ENCODE assay signal across 10 mouse cellular contexts in the genomic region with DNA sequence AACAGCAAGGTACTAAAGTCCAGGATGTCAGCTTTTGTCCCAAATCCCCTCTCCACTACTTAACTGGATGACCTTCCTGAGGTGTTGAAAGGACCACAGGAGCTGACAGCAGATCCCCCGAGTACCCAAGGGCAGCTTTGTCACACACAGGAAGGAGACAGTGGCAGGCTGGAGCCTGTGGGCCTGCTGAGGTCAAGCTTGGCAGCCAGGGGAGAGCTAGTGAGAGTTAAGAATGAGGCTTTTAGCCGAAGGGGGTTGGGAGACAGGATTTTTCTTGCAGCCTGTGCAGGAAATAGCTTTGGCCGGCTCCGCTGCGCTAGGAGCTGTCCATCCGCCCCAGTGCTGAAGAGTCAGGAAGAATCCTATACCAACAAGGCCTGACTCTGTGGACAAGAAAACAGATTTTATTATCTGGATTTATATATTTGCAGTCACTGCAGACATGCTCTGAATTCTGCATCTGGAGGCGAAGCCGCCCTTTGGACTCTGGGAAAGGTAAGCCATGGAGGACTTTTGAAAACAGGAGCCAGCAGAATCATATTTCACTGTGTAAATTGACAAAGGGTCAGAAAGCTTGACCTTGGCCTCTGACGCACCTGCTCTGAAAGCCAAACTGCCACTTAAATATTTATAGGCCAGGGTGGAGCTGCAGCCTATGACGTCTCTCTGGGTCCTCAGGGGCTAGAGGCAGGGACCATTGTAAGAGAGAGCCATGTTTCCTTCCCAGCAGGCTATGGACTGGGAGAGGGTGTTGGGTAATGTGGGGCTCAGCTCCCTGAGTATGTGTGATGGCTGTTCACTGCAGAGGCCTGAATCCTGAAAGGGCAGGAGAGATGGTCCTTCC. TPM values are rescaled to one million over a fixed set of nuclear protein-coding genes. Genes with fewer than 3 reads are reported as not detected.
A peak's percentile ranks its signal among the peaks of the same experiment; 100 is the strongest.
DNase-seq lines count a peak whose midpoint lies in the region; ATAC-seq and TF ChIP-seq lines count a peak whose summit lies in the region.
"Had no signal": no experiment of that assay in that cellular context is flagged by ENCODE, and none has a peak within 500 bp of the region (broad histone marks: within the 10 kb centered on the region; RNA-seq: fewer than 3 reads in every experiment).

No protein-coding gene starts in this region.

- no peak overlapping the region for H3K9ac ChIP-seq in forebrain, embryonic 11.5 days (ENCODE audit: low read length)
- no peak overlapping the region for H3K9ac ChIP-seq in forebrain, embryonic 12.5 days
- H3K9ac ChIP-seq in ES-E14 (ENCODE audit: insufficient read depth, low read depth, low read length, poor library complexity, severe bottlenecking), result no peak overlapping the region
- H3K9ac ChIP-seq in kidney, embryonic 14.5 days (ENCODE audit: low read depth, low read length), result no peak overlapping the region

- in situ Hi-C loops in ES-E14 (cut with MboI; ENCODE audit: low sequenced_read_pairs in 2 of 2, unreplicated experiment in 2 of 2), result no loop called here

- H3K27me3 ChIP-seq in forebrain, embryonic 11.5 days (ENCODE audit: control insufficient read depth, insufficient read depth, low read length), result no peaks in the 10 kb centered on the region
- 0 out of 2 replicates have a peak, but pooled peaks cover 3% of the 10 kb centered on the region for H3K27me3 ChIP-seq in forebrain, embryonic 12.5 days
- no peaks in the 10 kb centered on the region for H3K27me3 ChIP-seq in kidney, embryonic 14.5 days (ENCODE audit: control insufficient read depth, insufficient read depth, low read length)

- no peak overlapping the region for H3K4me2 ChIP-seq in forebrain, embryonic 11.5 days (ENCODE audit: low read depth, low read length, severe bottlenecking)
- no peak overlapping the region for H3K4me2 ChIP-seq in forebrain, embryonic 12.5 days
- no peak overlapping the region for H3K4me2 ChIP-seq in kidney, embryonic 14.5 days (replicated peaks; ENCODE audit: low read depth, low read length)

- DNase-seq in forebrain, embryonic 11.5 days (ENCODE audit: low spot score), result peak; percentile 85
- peak; percentile 64 for DNase-seq in ES-E14 (ENCODE audit: low read depth, low spot score)
- peak; percentile 77 for DNase-seq in embryo, embryonic 11.5 days (ENCODE audit: low read depth, low spot score)
- DNase-seq in lung, postnatal 10 days, result peak; percentile 77
- peak; percentile 6 for DNase-seq in thymus, postnatal 25 days

- no peaks in the 10 kb centered on the region for H3K9me3 ChIP-seq in forebrain, embryonic 11.5 days (ENCODE audit: control insufficient read depth, low read length)
- 0 out of 2 replicates have a peak, but pooled peaks cover 3% of the 10 kb centered on the region for H3K9me3 ChIP-seq in forebrain, embryonic 12.5 days
- no peaks in the 10 kb centered on the region for H3K9me3 ChIP-seq in ES-E14 (ENCODE audit: control insufficient read depth, insufficient read depth, low read depth, low read length)
- no peaks in the 10 kb centered on the region for H3K9me3 ChIP-seq in kidney, embryonic 14.5 days (ENCODE audit: control insufficient read depth, low read length)

- no peak overlapping the region for H3K27ac ChIP-seq in forebrain, embryonic 11.5 days (ENCODE audit: low read depth, low read length)
- no peak overlapping the region for H3K27ac ChIP-seq in forebrain, embryonic 12.5 days
- H3K27ac ChIP-seq in ES-E14 (ENCODE audit: insufficient read depth, low read depth, low read length, poor library complexity, severe bottlenecking), result no peak overlapping the region
- no peak overlapping the region for H3K27ac ChIP-seq in kidney, embryonic 14.5 days (ENCODE audit: low read depth, low read length)

- ATAC-seq in forebrain, embryonic 11.5 days (replicated peaks; ENCODE audit: low FRiP score), result no peak
- ATAC-seq in forebrain, embryonic 12.5 days (ENCODE audit: low FRiP score), result no peak
- ATAC-seq in kidney, embryonic 14.5 days (ENCODE audit: low FRiP score, low TSS enrichment), result peak; percentile 83
- no peak for ATAC-seq in activated CD4-positive, CD25-positive, alpha-beta regulatory T cell, adult 4 months

- no peak overlapping the region for H3K4me3 ChIP-seq in forebrain, embryonic 11.5 days (ENCODE audit: low read depth, low read length)
- no peak overlapping the region for H3K4me3 ChIP-seq in forebrain, embryonic 12.5 days (replicated peaks)
- H3K4me3 ChIP-seq in ES-E14 (ENCODE audit: insufficient read depth in 1 of 2, low read depth in 1 of 2, low read length in 2 of 2, poor library complexity in 1 of 2, severe bottlenecking in 1 of 2), result no peak overlapping the region
- no peak overlapping the region for H3K4me3 ChIP-seq in kidney, embryonic 14.5 days (ENCODE audit: low read length)
- H3K4me3 ChIP-seq: erythroblast, embryonic 14.5 days had no signal

- H3K4me1 ChIP-seq in forebrain, embryonic 11.5 days (replicated peaks; ENCODE audit: control insufficient read depth, insufficient read depth, low read length), result no peaks in the 10 kb centered on the region
- H3K4me1 ChIP-seq in forebrain, embryonic 12.5 days, result peaks cover 18% of the 10 kb centered on the region; the same call in 1 of the 2 replicates
- H3K4me1 ChIP-seq in ES-E14 (ENCODE audit: control insufficient read depth in 2 of 2, insufficient read depth in 2 of 2, low read length in 2 of 2, poor library complexity in 1 of 2), result no peaks in the 10 kb centered on the region
- no peaks in the 10 kb centered on the region for H3K4me1 ChIP-seq in kidney, embryonic 14.5 days (ENCODE audit: control insufficient read depth, insufficient read depth, low read length)

- no peaks in the 10 kb centered on the region for H3K36me3 ChIP-seq in forebrain, embryonic 11.5 days (ENCODE audit: control insufficient read depth, insufficient read depth, low read length)
- H3K36me3 ChIP-seq in forebrain, embryonic 12.5 days (replicated peaks), result no peaks in the 10 kb centered on the region
- no peaks in the 10 kb centered on the region for H3K36me3 ChIP-seq in ES-E14 (ENCODE audit: control insufficient read depth, insufficient read depth, low read length, poor library complexity, severe bottlenecking)
- H3K36me3 ChIP-seq in kidney, embryonic 14.5 days (ENCODE audit: control insufficient read depth, insufficient read depth, low read length), result no peaks in the 10 kb centered on the region

- 17% methylated on average over 10 of the region's 10 CpGs for WGBS in forebrain, embryonic 11.5 days
- WGBS in forebrain, embryonic 12.5 days, result 18% methylated on average over 10 of the region's 10 CpGs
- WGBS in kidney, embryonic 14.5 days, result under 1% methylated on average over 10 of the region's 10 CpGs

TF ChIP-seq in ES-E14, 5 proteins besides CTCF, POLR2A, EP300 and RAD21:
- TF ChIP-seq CHD2 (IDR thresholded peaks at IDR 0.05; ENCODE audit: low read depth, low read length), result no peak
- TF ChIP-seq ZNF384 (IDR thresholded peaks at IDR 0.05; ENCODE audit: low read depth, low read length), result no peak
- no peak for TF ChIP-seq ZC3H11A (IDR thresholded peaks at IDR 0.05; ENCODE audit: borderline replicate concordance, low read depth, low read length)
- TF ChIP-seq MAFK (IDR thresholded peaks at IDR 0.05; ENCODE audit: insufficient read depth, low read depth, low read length), result no peak
- TF ChIP-seq HCFC1 (IDR thresholded peaks at IDR 0.05; ENCODE audit: borderline replicate concordance, insufficient read depth, low read length), result no peak

RNA-seq across cellular contexts. Expression of gene Rimbp2, which starts 35.9 kb away (rescaled TPM):
- polyA plus RNA-seq in forebrain, embryonic 11.5 days (2014; fragmentation: Nextera tagmentation; extraction: Ambion mirVana), result 0.44 and 0.95 TPM in 2 replicates
- polyA plus RNA-seq in forebrain, embryonic 12.5 days (2016; fragmentation: Nextera tagmentation; extraction: Ambion mirVana), result 1.00 and 1.3 TPM in 2 replicates
- total RNA-seq in ES-E14 (2012; rRNA removed), result 1.2 TPM in 2 replicates
- polyA plus RNA-seq in kidney, embryonic 14.5 days (2014; fragmentation: Nextera tagmentation; extraction: Ambion mirVana), result 0.03 and 0.27 TPM in 2 replicates
- not detected for polyA plus RNA-seq in activated CD4-positive, CD25-positive, alpha-beta regulatory T cell, adult 4 months (2017; shearing (Covaris generic))
- total RNA-seq: neutrophil, adult 5-6 weeks had no signal
- polyA plus RNA-seq: erythroblast, embryonic 14.5 days had no signal

Comparison
In these comparisons a context has a peak if more than half of its experiments do, and no peak if none do; other contexts are left out.
1. DNase-seq: peak in every context shown above with its lines; median percentile 85 in forebrain, embryonic 11.5 days; 77 in embryo, embryonic 11.5 days; 77 in lung, postnatal 10 days; 64 in ES-E14; 6 in thymus, postnatal 25 days.